9 mouse cellular contexts compared by ENCODE assay signal in the genomic region with DNA sequence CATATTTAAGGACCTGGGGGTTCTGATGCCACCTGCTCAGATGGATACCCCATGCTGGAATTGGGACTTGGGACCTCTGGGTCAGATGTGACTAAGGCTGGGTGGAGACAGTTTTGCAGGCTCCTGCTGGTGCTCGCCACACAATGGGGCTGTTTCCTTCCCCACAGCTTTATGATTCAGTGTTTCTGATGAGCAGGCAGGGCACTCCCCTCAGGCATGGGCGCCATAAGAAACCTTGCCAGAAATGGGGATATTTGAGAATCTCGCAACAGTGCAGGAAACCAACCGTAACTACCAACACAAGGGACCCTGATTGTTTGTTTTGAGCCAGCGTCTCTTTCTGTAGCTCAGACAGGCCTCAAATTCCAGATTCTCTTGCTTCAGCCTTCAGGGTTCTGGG. TPM values are rescaled to one million over a fixed set of nuclear protein-coding genes. Genes with fewer than 3 reads are reported as not detected.
A peak's percentile ranks its signal among the peaks of the same experiment; 100 is the strongest.
DNase-seq lines count a peak whose midpoint lies in the region; ATAC-seq and TF ChIP-seq lines count a peak whose summit lies in the region.
"Had no signal": no experiment of that assay in that cellular context is flagged by ENCODE, and none has a peak within 500 bp of the region (broad histone marks: within the 10 kb centered on the region; RNA-seq: fewer than 3 reads in every experiment).

No protein-coding gene starts in this region.

- TF ChIP-seq CTCF in lung, postnatal 0 days (IDR thresholded peaks at IDR 0.05), result peak; percentile 12; the same call in 1 of the 2 replicates

- no peak for DNase-seq in embryonic facial prominence, embryonic 10.5 days (ENCODE audit: low spot score)
- DNase-seq in urinary bladder, postnatal 14 days (ENCODE audit: low spot score), result peak; percentile 26
- DNase-seq in urinary bladder, postnatal 10 days (ENCODE audit: low spot score), result no peak
- DNase-seq in lung, postnatal 0 days (ENCODE audit: low spot score), result peak; percentile 62
- no peak for DNase-seq in thymus, postnatal 36 days
- DNase-seq in thymus, postnatal 25 days, result no peak

- peak; percentile 31; the same call in 1 of the 2 replicates for TF ChIP-seq EP300 in lung, postnatal 0 days (IDR thresholded peaks at IDR 0.05)

- ATAC-seq in embryonic facial prominence, embryonic 13.5 days (ENCODE audit: insufficient number of reproducible peaks, insufficient read depth, low FRiP score, low TSS enrichment, low read depth), result no peak
- ATAC-seq in lung, postnatal 0 days, result no peak
- no peak for ATAC-seq in hindbrain, embryonic 12.5 days (ENCODE audit: low FRiP score)
- ATAC-seq: CD4-positive, CD25-positive, alpha-beta regulatory T cell, adult 4 months had no signal

- H3K36me3 ChIP-seq in embryonic facial prominence, embryonic 13.5 days, result no peaks in the 10 kb centered on the region
- no peaks in the 10 kb centered on the region for H3K36me3 ChIP-seq in embryonic facial prominence, embryonic 10.5 days (replicated peaks)
- H3K36me3 ChIP-seq in lung, postnatal 0 days (ENCODE audit: insufficient read depth, low read length), result no peaks in the 10 kb centered on the region
- no peaks in the 10 kb centered on the region for H3K36me3 ChIP-seq in hindbrain, embryonic 12.5 days

- H3K4me2 ChIP-seq in embryonic facial prominence, embryonic 13.5 days, result no peak overlapping the region
- no peak overlapping the region for H3K4me2 ChIP-seq in lung, postnatal 0 days (replicated peaks; ENCODE audit: low read depth, low read length)
- no peak overlapping the region for H3K4me2 ChIP-seq in hindbrain, embryonic 12.5 days (replicated peaks)

- WGBS in embryonic facial prominence, embryonic 13.5 days, result 47% methylated on average over 5 of the region's 5 CpGs
- 66% methylated on average over 5 of the region's 5 CpGs for WGBS in embryonic facial prominence, embryonic 10.5 days
- 38% methylated on average over 5 of the region's 5 CpGs for WGBS in lung, postnatal 0 days
- 71% methylated on average over 5 of the region's 5 CpGs for WGBS in hindbrain, embryonic 12.5 days

- H3K27me3 ChIP-seq in embryonic facial prominence, embryonic 13.5 days, result no peaks in the 10 kb centered on the region
- 0 out of 2 replicates have a peak, but pooled peaks cover 7% of the 10 kb centered on the region for H3K27me3 ChIP-seq in embryonic facial prominence, embryonic 10.5 days (replicated peaks; ENCODE audit: low read depth, poor library complexity, severe bottlenecking)
- no peaks in the 10 kb centered on the region for H3K27me3 ChIP-seq in lung, postnatal 0 days (replicated peaks; ENCODE audit: insufficient read depth, low read length)
- peaks cover 8% of the 10 kb centered on the region; the same call in 1 of the 2 replicates for H3K27me3 ChIP-seq in hindbrain, embryonic 12.5 days

- no peak overlapping the region for H3K4me3 ChIP-seq in embryonic facial prominence, embryonic 13.5 days
- no peak overlapping the region for H3K4me3 ChIP-seq in embryonic facial prominence, embryonic 10.5 days
- H3K4me3 ChIP-seq in lung, postnatal 0 days (ENCODE audit: low read depth, low read length), result no peak overlapping the region
- H3K4me3 ChIP-seq in hindbrain, embryonic 12.5 days, result no peak overlapping the region

- peaks cover 57% of the 10 kb centered on the region for H3K4me1 ChIP-seq in embryonic facial prominence, embryonic 13.5 days
- H3K4me1 ChIP-seq in embryonic facial prominence, embryonic 10.5 days, result peaks cover 36% of the 10 kb centered on the region
- peaks cover 10% of the 10 kb centered on the region; the same call in 1 of the 2 replicates for H3K4me1 ChIP-seq in lung, postnatal 0 days (ENCODE audit: insufficient read depth, low read depth, low read length)
- H3K4me1 ChIP-seq in hindbrain, embryonic 12.5 days, result peaks cover 21% of the 10 kb centered on the region

- H3K9me3 ChIP-seq in embryonic facial prominence, embryonic 13.5 days, result no peaks in the 10 kb centered on the region
- no peaks in the 10 kb centered on the region for H3K9me3 ChIP-seq in embryonic facial prominence, embryonic 10.5 days
- no peaks in the 10 kb centered on the region for H3K9me3 ChIP-seq in lung, postnatal 0 days (ENCODE audit: low read length)
- H3K9me3 ChIP-seq in hindbrain, embryonic 12.5 days (replicated peaks), result no peaks in the 10 kb centered on the region

- peak overlapping the region; percentile 66 for H3K27ac ChIP-seq in embryonic facial prominence, embryonic 13.5 days
- H3K27ac ChIP-seq in embryonic facial prominence, embryonic 10.5 days (replicated peaks), result no peak overlapping the region
- peak overlapping the region; percentile 90 for H3K27ac ChIP-seq in lung, postnatal 0 days (ENCODE audit: low read length)
- H3K27ac ChIP-seq in hindbrain, embryonic 12.5 days, result no peak overlapping the region

- no peak overlapping the region for H3K9ac ChIP-seq in embryonic facial prominence, embryonic 13.5 days
- no peak overlapping the region for H3K9ac ChIP-seq in lung, postnatal 0 days (replicated peaks; ENCODE audit: low read depth)
- no peak overlapping the region for H3K9ac ChIP-seq in hindbrain, embryonic 12.5 days

RNA-seq across cellular contexts. Expression of a gene that starts 2.2 kb away (rescaled TPM):
- polyA plus RNA-seq in embryonic facial prominence, embryonic 13.5 days (2015; fragmentation: Nextera tagmentation; extraction: Ambion mirVana), result 29.8 and 35.5 TPM in 2 replicates
- 23.5 and 24.5 TPM in 2 replicates for polyA plus RNA-seq in embryonic facial prominence, embryonic 10.5 days (2016; fragmentation: Nextera tagmentation; extraction: Ambion mirVana)
- 114 and 135 TPM in 2 replicates for polyA plus RNA-seq in lung, postnatal 0 days (2015; fragmentation: Nextera tagmentation; extraction: Ambion mirVana)
- 11.8 and 13.5 TPM in 2 replicates for polyA plus RNA-seq in hindbrain, embryonic 12.5 days (2016; fragmentation: Nextera tagmentation; extraction: Ambion mirVana)

RNA-seq across cellular contexts. Expression of a gene that starts 16.1 kb away (rescaled TPM):
- polyA plus RNA-seq in embryonic facial prominence, embryonic 13.5 days (2015; fragmentation: Nextera tagmentation; extraction: Ambion mirVana), result 11.6 and 13.3 TPM in 2 replicates
- polyA plus RNA-seq in embryonic facial prominence, embryonic 10.5 days (2016; fragmentation: Nextera tagmentation; extraction: Ambion mirVana), result 3.9 and 4.0 TPM in 2 replicates
- polyA plus RNA-seq in lung, postnatal 0 days (2015; fragmentation: Nextera tagmentation; extraction: Ambion mirVana), result 23.0 and 23.1 TPM in 2 replicates
- polyA plus RNA-seq in hindbrain, embryonic 12.5 days (2016; fragmentation: Nextera tagmentation; extraction: Ambion mirVana), result 9.7 and 11.6 TPM in 2 replicates

RNA-seq across cellular contexts. Expression of a gene that starts 32.6 kb away (rescaled TPM):
- polyA plus RNA-seq in embryonic facial prominence, embryonic 13.5 days (2015; fragmentation: Nextera tagmentation; extraction: Ambion mirVana), result 25.7 and 27.6 TPM in 2 replicates
- 32.0 and 33.0 TPM in 2 replicates for polyA plus RNA-seq in embryonic facial prominence, embryonic 10.5 days (2016; fragmentation: Nextera tagmentation; extraction: Ambion mirVana)
- polyA plus RNA-seq in lung, postnatal 0 days (2015; fragmentation: Nextera tagmentation; extraction: Ambion mirVana), result 25.3 and 27.7 TPM in 2 replicates
- 53.6 and 55.2 TPM in 2 replicates for polyA plus RNA-seq in hindbrain, embryonic 12.5 days (2016; fragmentation: Nextera tagmentation; extraction: Ambion mirVana)

RNA-seq across cellular contexts. Expression of a gene that starts 40.8 kb away (rescaled TPM):
- polyA plus RNA-seq in embryonic facial prominence, embryonic 13.5 days (2015; fragmentation: Nextera tagmentation; extraction: Ambion mirVana), result 24.9 and 27.4 TPM in 2 replicates
- polyA plus RNA-seq in embryonic facial prominence, embryonic 10.5 days (2016; fragmentation: Nextera tagmentation; extraction: Ambion mirVana), result 28.0 and 30.2 TPM in 2 replicates
- 24.2 and 24.6 TPM in 2 replicates for polyA plus RNA-seq in lung, postnatal 0 days (2015; fragmentation: Nextera tagmentation; extraction: Ambion mirVana)
- polyA plus RNA-seq in hindbrain, embryonic 12.5 days (2016; fragmentation: Nextera tagmentation; extraction: Ambion mirVana), result 35.3 and 39.4 TPM in 2 replicates

RNA-seq across cellular contexts. Expression of a gene that starts 44.9 kb away (rescaled TPM):
- 34.0 and 41.2 TPM in 2 replicates for polyA plus RNA-seq in embryonic facial prominence, embryonic 13.5 days (2015; fragmentation: Nextera tagmentation; extraction: Ambion mirVana)
- 47.9 and 48.1 TPM in 2 replicates for polyA plus RNA-seq in embryonic facial prominence, embryonic 10.5 days (2016; fragmentation: Nextera tagmentation; extraction: Ambion mirVana)
- 5.5 and 5.8 TPM in 2 replicates for polyA plus RNA-seq in lung, postnatal 0 days (2015; fragmentation: Nextera tagmentation; extraction: Ambion mirVana)
- 81.4 and 83.5 TPM in 2 replicates for polyA plus RNA-seq in hindbrain, embryonic 12.5 days (2016; fragmentation: Nextera tagmentation; extraction: Ambion mirVana)

Comparison
In these comparisons a context has a peak if more than half of its experiments do, and no peak if none do; other contexts are left out.
1. H3K27ac ChIP-seq: peak in embryonic facial prominence, embryonic 13.5 days (single experiment) and lung, postnatal 0 days (single experiment); none in embryonic facial prominence, embryonic 10.5 days (single experiment) and hindbrain, embryonic 12.5 days (single experiment).
2. DNase-seq: peak in urinary bladder, postnatal 14 days (single experiment) and lung, postnatal 0 days (single experiment); none in embryonic facial prominence, embryonic 10.5 days (single experiment), urinary bladder, postnatal 10 days (single experiment), thymus, postnatal 36 days (0 of 2) and thymus, postnatal 25 days (single experiment).